Mouse (Mus musculus): ENCODE results near the gene Dusp28.
A peak's percentile ranks its signal among the peaks of the same experiment; 100 is the strongest.

The Dusp28 gene

DNA sequence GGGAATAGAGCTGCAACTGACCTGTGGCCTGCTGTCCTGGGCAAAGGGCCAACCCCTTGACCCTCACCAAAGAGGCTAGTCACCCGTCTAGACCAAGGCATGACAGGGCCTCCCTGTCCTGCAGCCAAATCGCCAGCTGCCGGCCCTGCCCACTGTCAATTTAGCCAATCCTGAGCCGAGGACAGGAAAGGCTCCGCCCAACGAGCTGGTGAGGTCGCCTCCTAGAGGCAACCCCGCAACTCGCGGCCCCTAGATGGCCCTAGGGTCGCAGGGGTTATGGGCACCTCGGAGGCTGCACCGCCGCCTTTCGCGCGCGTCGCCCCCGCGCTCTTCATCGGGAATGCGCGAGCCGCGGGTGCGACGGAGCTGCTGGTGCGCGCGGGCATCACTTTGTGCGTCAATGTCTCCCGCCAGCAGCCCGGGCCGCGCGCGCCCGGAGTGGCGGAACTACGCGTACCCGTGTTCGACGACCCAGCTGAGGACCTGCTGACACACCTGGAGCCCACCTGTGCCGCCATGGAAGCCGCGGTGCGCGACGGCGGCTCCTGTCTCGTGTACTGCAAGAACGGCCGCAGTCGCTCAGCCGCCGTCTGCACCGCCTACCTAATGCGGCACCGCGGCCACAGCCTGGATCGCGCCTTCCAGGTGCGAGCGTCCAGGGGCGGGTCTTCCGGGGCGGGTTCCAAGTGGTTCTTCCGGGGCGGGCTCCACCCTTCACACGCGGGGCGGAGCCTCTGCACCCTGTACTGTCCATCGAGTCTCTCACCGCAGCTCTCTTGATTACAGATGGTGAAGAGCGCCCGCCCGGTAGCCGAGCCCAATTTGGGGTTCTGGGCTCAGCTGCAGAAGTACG is at the start of gene Dusp28:
Gene Dusp28 (plus strand): TSS at position 203 of the 853 bp plus-strand sequence.
- peak; percentile 94 for DNase-seq

DNA sequence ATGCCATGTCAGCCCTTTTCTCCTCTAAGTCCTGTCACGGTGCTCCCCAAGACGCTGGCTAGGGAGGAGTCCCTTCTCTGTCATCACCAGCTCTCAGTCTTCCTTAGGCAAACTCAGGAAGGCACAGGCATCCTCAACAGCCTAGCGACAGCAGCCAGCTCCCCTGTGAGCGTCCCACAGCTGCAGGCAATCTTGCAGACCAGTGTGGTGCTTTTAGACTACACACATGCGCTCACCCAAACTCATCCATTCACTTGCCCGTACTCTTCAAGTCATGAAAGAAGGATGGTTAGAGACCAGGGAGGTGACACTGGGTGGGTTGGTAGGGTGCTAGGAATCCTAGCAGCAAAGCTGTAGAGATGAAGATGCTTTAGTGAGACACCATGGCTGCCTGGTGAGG is 45.3 kb upstream of the Dusp28 start:
- no peak for DNase-seq

DNA sequence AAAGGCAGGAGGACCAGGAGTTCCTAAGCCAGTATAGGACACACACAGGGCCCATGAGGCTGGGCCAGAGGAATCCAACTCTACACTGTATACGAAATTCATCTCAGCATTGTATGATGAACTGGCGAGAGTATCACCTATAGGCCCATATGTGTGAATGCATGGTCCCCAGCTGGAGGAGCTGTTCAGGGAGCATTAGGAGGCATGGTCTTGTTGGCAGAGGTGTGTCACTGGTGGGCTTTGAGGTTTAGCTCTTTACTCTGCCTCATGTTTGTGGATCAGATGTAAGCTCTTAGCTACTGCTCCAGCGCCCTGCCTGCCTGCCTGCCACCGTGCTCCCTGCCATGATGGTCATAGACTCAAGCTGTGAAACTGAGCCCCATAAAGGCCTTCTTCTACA is 43.5 kb upstream of the Dusp28 start:
- no peak for DNase-seq

DNA sequence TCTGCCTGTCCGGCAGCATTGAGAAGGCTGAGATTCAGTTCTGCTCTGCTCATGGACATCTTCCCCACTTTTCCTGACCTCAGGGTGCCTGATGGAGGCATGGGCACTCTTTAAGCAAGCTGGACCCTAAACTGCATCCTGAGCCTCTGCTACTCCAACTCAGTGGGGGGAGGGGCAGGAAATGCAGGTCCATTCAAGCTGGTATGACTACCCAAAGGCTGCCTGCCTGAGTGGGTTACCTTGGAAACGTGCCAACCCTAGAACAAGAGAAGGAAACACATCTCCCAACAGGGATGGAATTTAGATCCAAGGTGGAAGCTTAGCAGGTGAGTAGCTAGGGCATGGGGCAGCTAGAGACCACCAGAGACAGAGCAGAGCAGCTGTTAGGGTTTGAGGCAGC is 40.6 kb upstream of the Dusp28 start:
- no peak for DNase-seq

DNA sequence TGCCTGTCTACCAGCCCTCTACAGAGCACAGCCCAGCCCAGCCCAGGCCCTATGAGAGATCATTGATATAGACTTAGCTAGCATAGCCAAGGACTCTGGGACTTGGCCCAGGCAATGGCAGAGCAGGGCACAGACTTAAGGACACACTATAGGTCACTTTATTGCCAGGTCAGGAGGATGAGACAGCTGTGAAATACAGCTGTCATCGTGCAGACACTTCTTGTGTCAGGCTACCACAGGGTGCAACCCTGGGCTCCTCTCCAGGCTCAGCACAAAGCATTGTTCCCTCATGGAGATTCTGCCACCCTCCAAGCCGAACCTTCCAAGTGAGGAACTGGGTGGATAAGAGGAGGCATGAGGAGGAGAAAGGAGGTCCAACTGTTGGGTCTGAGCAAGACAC is 36.8 kb upstream of the Dusp28 start:
- no peak for DNase-seq

DNA sequence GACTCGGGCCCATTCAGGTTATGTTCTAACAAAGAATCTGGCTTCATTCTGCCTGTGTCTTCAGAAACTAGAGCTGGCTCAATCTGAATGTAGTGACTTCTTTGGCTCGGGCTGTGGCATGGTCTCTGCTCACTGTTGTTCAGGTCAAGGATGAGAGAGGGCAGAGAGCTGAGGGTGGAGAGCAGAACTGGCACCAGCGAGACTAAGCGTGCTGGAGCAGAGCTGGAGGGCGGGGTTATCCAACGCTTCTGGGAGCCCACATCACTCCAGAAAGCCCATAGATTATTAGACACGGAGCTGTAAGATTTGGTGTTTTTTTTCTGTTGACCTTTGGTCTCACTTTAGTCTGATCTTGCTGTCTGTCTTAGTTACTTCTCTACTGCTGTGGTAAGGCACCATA is 34.1 kb upstream of the Dusp28 start:
- no peak for DNase-seq

DNA sequence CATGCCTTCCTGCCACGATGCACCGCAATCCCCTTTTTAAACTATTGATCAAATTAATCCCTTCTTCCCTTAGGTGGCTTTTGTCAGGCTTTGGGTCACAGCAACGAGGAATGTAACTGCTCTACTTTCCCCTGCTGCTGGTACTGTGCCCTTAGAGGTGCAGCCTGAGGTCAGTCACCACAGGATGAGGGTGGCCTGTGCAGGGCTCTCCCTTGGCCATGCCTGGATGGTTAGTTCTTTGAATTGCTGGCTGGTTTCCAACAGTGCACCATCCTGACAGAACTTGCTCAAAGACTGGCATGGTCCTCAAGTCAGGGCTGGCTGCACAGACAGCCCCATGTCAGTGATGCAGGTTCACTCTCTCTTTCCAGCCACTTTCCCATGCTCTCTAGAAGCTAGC is 32.8 kb upstream of the Dusp28 start:
- no peak for DNase-seq

DNA sequence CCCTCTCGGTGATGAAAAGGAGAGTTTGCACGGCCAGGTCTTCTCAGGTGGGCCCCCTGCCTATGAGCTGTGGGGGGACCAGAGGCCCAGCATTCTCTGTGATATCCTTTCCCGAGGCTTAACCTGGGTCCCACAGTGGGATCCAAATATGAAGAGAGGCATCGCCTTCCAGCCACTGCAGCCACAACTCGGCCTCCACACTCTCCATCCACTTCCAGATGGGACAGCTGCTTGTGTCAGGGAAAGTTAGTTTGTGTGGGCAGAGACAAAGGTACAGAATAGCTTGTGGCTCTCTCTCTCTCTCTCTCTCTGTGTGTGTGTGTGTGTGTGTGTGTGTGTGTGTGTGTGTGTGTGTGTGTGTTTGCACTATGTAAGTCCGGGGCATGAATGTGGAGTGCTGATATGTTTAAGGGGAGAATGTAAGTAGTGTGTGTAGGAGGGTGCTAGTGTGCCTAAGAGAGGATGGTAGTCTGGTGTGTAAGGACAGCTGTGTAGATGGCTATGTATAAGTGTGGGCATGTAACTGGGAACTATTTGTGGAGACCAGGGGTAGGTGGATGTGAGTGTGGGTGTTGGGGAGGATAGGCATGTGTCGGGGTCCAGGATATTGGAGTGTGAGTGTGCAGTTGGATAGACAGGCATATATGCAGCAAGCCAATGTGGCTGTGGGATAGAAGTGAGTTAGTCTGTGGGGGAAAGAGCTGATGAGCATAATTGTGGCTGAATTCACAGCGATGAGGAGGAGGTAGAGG is 31.2 kb upstream of the Dusp28 start:
- no peak for DNase-seq

DNA sequence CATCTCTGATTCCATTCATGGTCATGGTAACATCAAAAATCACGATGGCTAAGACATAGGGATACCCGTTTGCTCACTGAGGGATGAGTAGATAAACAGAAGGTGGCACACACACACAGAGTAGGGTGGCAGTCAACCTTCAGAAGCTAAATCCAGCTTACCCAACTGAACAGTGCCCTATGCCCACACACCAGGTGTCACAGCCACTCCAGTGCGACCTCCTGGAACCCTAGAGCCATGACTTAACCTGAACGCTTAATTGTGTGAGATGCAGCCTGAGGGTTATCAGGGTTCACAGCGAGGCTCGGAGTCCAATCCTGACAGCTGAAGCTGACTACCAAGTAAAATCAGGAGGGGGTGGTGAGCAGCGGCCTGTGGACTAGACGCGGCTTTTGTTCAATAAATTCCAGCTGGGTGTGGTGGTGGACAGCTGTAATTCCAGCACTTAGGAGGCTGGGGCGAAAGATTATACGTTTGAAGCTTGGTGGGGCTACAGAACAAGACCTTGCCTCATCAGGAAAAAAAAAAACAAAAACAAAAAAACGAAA is 29.3 kb upstream of the Dusp28 start:
- no peak for DNase-seq

DNA sequence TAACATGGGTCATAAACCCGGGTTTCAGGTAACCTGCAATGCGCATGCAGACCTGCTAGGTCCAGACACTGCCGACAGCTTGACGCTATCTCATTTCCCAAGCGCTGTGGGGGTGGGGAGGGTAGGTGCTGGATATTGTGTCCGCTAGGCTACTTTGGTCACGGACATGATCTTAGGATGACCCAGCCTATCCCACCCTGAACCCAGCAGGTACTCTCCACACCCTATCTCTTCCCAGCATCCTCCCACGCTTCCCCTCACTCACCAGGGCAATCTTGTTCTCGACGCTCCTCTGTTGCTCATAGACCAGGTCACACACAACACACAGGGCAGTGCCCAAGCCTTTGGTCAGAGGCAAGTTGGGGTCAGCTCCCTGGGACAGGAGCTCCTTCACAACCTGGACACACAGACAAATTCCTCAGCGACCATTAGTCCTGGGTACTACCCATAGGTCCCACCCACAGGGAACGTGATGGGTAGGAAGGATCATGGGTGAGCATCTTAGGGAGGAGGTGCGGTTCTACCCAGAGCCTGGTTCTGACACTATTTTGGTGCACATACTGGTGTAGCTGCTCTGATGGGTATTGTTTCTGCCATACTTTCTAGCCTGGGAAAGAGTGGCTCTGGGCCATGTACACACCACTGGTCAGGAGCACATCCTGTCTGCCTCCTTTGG is 28.6 kb upstream of the Dusp28 start:
- no peak for DNase-seq

DNA sequence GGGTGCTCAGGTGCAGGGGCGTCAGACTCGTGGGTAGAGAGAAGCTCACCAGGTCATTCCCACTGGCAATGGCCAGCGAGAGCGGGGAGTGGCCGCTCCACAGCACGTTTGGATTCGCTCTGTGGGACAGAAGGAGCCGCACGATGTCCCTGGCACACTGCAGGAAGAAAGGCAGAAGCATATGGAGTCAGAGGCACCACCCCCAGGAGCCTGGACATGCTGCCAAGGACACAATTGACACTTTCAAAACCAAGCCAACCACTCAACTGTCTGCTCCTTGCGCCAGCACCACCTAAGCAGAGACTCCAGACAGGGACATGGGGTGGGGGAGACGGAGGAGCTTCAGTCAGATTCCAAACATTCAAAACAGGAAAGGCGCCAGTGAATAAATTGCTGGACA is 27.5 kb upstream of the Dusp28 start:
- DNase-seq, result no peak

DNA sequence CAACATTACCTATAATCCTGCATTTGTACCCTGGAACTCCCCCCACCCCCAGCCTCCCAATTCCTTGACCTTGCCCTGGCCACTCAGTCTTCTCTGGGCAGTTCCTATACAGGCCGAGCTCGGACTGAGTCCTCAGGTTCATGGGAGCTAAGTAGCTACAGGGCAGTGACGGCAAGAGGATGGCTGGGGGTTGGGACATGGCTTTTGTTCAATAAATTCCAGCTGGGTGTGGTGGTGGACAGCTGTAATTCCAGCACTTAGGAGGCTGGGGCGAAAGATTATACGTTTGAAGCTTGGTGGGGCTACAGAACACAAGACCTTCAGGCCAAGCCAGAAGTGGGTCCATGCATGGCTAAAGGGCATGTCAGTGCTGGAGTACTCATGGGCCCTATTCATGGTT is 26.7 kb upstream of the Dusp28 start:
- DNase-seq, result no peak

DNA sequence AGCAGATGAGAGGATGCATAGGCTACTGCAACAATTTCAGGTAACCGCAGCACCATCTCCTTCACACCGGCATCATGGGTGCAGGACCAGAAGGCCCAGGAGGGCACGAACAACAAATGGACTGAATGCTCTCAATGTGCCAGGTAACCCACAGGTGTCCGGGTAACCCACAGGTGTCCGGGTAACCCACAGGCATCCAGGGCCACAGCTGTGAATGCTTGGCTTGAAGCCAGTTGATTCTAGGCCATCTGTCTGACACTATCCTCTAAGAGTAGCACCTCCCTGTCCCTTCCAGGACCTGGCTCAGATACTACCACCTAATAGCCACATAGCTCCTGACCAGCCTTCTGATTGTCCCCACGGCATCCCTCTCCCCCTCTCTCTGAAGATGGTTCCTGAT is 24.8 kb upstream of the Dusp28 start:
- no peak for DNase-seq

DNA sequence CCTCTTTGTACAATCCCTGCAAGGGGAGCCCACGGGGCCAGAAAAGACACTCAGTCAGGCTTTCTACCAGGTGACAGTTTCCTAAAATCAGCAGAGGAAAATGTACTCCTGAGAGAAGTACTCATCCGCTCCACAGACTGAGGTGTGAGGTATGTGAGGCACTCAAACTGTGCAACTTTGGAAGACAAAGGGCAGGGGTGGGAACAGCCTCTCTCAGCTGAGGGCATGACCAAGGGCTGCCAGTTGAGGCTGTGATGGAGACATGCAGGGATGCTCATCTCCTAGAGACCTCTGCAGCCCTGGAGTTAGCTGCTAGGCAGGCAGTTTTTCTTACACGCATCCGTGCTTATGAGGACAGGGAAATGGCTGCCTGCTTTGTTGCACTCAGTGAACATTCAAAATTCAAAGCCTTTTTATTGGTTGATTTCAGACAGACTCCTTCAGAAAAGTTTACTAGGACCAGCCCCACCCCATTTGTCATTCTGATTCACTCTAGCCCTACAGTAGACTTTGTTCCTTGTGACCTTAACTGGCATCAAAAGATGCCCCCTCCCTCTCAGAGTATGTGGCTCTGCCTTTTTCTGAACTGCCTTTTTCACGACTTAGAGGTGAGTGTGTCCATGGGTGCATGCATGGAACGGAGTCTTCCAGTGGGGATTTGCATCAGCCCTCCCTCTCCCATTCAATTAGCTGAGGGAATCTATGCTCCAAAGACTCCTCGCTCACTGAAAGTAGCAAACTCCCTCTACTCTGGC is 17.7 kb upstream of the Dusp28 start:
- DNase-seq, result no peak

DNA sequence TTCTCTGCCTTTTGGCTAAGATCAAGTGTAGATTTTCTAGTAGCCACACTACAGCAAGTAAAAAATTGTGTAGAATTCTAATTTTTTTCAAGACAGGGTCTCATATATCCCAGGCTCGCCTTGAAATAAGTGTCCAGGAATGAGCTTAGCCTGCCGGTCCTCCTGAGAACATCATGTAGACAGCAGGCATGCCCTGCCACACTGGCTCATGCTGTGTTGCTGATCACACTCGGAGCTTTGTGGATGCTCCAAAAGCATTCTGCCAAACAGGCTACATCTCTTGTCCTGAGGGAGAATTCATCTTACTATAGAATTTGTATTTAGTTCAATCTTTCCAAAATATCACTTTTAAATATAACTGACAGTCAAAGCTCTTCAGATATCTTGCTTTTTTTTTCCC is 14.0 kb upstream of the Dusp28 start:
- no peak for DNase-seq

DNA sequence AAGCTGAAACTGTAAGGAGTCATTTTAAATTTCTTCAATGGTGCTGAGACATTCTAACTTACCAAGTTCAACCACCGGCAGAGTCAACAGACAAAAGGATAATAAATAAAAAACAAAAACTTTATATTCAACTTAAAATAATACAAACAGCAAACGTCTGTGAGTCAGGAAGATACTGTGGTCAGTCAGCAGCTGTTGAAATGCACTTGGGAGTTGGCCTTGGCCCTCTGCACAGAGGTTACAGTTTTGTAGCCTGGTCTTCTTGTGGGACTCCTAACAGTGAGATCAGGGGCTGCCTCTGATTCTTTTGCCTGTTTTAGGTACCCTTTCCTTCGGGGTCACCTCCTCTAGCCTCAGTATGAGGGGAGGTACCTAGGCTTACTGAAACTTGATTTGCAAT is 12.9 kb upstream of the Dusp28 start:
- DNase-seq, result no peak

DNA sequence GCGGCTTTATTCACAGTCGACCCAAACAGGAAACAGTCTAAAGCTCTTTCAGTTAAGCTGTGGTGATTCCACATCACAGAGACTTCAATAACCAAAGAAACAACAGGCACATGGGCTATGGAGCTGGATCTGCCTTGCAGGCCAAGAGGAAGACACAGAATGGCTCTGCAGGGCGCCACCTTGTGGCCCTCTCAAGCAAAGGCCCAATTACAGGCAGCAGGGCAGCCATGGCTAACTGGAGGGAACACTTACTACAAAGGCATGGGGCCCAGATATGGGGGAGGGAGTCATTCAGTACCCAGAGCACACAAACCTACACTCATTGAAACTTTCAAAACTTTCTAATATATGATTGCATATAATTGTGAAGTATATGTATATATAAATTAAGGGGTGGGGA is 11.7 kb upstream of the Dusp28 start:
- DNase-seq, result peak; percentile 69

DNA sequence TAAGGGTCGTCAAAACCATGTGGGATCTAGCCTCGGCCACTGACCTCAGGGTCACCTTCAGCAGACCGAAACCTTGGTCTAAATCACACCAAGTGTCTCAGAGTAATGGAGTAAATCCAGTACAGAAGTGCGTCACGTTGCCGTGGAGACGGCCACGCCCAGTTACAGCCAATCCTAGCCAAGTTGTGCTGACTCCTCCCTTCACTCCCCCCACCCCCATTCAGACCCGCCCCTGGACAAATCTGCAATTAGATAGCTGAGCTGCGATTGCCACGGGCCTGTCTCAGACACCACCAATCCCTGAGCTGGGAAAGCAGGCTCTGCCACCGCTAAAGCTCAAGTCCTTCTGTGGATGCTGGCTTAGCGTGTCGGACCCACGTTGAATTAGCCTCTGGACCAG is 4.0 kb upstream of the Dusp28 start, which contains the start of gene Ankmy1:
Gene Ankmy1 (minus strand): TSS at position 121 of the 400 bp plus-strand sequence.
- peak; percentile 71 for DNase-seq

DNA sequence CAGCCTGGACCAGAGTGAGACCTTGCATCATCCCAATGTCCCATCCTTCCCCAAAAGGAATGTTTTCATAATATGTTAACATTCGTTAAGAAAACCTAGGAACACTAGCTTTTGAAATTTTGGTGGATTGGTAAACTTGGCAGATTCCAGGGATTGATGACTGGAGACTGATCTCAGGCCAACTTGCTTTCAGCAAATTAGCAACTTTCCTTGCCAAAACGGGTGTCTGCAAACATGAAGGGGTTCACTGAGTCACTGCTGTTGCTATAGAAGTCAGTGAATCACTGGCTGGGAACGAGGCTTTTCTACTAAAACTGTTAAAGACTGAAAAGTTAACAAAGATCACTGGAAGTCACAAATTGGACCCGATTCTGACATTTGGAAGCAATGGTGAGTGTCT is 3.2 kb upstream of the Dusp28 start:
- DNase-seq, result no peak

DNA sequence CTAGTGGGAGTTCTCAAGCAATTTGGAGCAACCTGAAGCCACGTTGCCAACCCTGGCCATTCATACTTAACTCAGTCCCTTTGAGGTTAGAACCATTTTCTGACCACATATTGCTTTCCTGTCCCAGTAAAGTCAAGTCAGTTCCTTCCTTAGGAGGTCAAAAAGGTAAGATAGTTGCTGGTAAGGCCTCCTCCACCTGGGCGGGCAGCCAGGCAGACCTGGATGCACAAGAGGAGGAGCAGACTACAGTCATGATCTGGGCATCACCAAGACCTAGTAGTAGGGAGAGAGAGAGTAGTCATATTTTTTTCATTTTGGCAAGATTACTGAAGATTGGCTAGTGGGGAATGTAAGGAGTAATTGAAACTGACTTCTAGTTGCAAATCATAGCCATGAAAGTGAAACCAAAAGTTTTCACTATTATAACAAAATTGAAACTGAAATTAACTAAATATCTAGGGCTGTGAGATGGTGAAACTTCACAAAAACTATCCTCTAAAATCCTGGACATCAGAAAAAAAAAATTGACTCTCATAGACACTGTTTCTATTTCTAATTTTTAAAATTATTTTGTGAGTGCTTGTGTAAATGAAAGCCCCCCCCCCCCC is 974 bp upstream of the Dusp28 start:
- no peak for DNase-seq

DNA sequence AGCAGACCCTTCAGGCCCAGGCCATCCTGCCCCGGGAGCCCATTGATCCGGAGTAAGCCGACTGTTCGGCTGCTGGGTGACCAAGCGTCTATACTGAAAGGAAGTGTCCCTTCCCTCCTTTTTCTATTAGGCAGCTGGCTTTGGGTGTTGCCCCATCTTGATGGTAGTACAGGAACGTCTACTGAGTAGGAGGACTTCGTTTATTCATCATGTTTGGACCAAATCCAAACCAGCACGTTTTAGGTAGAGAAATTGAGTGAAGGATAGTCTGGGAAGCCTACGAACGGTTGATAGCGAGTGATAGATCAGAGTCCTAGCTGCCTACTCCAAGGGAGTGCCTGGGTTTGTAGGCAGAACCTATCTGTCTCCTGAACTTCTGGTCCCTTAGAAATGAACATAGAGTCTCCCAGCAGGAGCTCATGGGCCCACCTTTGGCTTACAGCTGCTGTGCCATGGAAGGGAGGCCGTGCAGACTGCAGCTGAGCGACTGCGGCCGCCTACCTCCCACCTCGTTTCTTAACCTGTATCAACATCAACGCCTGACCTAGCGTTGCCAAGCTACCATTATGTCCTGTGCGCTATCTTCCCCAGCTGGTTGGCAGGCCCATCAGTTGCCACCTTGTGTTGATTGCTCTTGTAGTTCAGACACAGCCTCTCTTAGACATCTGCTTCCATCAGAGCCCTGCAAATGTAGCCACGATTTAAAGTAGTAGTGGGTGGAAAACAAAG is 1.0 kb downstream of the Dusp28 start:
- no peak for DNase-seq
